Mouse (Mus musculus) hindbrain, embryonic 16.5 days (tissue): ENCODE results near the gene Fndc10. TPM values are rescaled to one million over a fixed set of nuclear protein-coding genes. Genes with fewer than 3 reads are reported as not detected.
"Not testable (repeated sequence)": the region's sequence is repeated elsewhere in the genome, so short reads cannot be mapped to it uniquely, and the experiment has no call there.

Experiments used
- ATAC-seq: fragments of 200-750 bp; cut with Nextera tagmentation; 2 replicates; pipeline ENCODE4 v1.8.0; 2017; ENCODE audit warnings: moderate TSS enrichment, moderate library complexity
- H3K27ac ChIP-seq: fragments of 300-500 bp; sonication (generic); 2 replicates; pipeline ENCODE4 v1.5.1; 2014; ENCODE audit warnings: low read depth, mild to moderate bottlenecking, control low read depth, low read length, moderate library complexity
- H3K27me3 ChIP-seq: fragments of 300-500 bp; sonication (generic); replicated peaks from 2 replicates; pipeline ENCODE4 v1.6.1; 2014; ENCODE audit warnings: low read length; ENCODE audit not compliant: control insufficient read depth, insufficient read depth
- H3K36me3 ChIP-seq: fragments of 300-500 bp; sonication (generic); 2 replicates; pipeline ENCODE4 v1.6.1; 2014; ENCODE audit warnings: mild to moderate bottlenecking, low read length, moderate library complexity, mixed read lengths; ENCODE audit not compliant: control insufficient read depth, insufficient read depth
- H3K4me1 ChIP-seq: fragments of 300-500 bp; sonication (generic); 2 replicates; pipeline ENCODE4 v1.6.1; 2014; ENCODE audit warnings: low read depth, low read length; ENCODE audit not compliant: control insufficient read depth, insufficient read depth
- H3K4me2 ChIP-seq: fragments of 300-500 bp; sonication (generic); 2 replicates; pipeline ENCODE4 v1.6.1; 2014; ENCODE audit warnings: mild to moderate bottlenecking, low read length, control low read depth, moderate library complexity
- H3K4me3 ChIP-seq: fragments of 300-500 bp; sonication (generic); 2 replicates; pipeline ENCODE4 v1.5.1; 2014; ENCODE audit warnings: mild to moderate bottlenecking, low read length, control low read depth, moderate library complexity
- H3K9ac ChIP-seq: fragments of 300-500 bp; sonication (generic); 2 replicates; pipeline ENCODE4 v1.6.1; 2014; ENCODE audit warnings: low read depth, mild to moderate bottlenecking, control low read depth, low read length, moderate library complexity
- H3K9me3 ChIP-seq: fragments of 300-500 bp; sonication (generic); 2 replicates; pipeline ENCODE4 v1.6.1; 2014; ENCODE audit warnings: mild to moderate bottlenecking, low read length, moderate library complexity; ENCODE audit not compliant: control insufficient read depth
- WGBS: fragments of 180-500 bp; shearing (Covaris S2); extraction: QIAGEN DNeasy Blood & Tissue Kit; methylation state at CpG from one replicate; pipeline ENCODE4 v1.1.7; 2014; 5-methylcytosine and 5-hydroxymethylcytosine counted together
- polyA plus RNA-seq: library from polyadenylated mRNA; unstranded; fragments of >200 nt; fragmentation: Nextera tagmentation; extraction: Ambion mirVana; gene quantifications from 2 replicates; pipeline ENCODE4 v1.2.1, GENCODE M21; 2015

The Fndc10 gene
- polyA plus RNA-seq, 1 experiment from 2014 or later = 15.5 TPM

DNA sequence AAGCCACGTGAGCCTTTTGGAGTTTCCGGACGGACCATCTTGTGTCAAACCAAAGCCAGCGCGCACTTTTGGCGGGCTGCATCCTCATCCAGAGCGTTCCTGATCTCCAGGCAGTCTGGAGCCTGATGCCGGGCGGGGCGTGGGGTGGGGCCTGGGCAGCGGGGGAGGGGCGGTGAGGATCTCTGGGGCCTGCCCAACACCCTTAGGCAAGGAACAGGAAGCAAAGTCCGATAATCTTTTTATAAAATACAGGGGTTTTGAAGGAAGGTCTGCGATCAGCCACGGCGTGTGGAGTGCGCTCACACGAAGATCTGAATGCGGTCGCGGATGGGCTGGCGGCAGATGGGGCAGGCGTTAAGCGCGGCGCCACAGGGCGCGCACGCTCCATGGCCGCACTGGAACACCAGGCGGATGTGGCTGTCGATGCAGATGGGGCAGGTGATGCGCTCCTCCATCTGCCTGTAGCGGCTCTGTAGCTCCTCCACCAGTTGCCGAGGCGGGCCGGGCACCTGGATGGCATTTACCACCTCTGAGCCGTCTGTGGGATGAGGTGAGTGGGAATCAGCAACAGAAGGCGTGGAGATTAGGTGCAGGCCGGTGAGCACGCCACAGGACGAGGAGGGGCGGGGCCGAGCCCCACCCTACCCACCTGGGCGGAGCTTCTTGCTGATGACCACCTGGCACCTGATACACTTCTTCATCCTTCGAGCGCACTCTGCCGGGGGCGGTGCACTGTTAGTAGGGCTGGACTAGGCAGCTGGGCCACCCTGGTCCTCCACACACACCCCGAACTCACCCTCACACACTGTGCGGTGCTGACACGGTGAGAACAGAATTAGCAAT, 39.5 kb upstream of the Fndc10 start:
- Histone ChIP-seq H3K27me3 (peaks cover 56% of the 10 kb centered on the region), H3K27ac (no peak overlapping the region), H3K4me1 (peaks cover 27% of the 10 kb centered on the region), H3K4me3 (peak overlapping the region; percentile 28), H3K9ac (peak overlapping the region; percentile 30), H3K9me3 (no peaks in the 10 kb centered on the region), H3K4me2 (peak overlapping the region; percentile 53), H3K36me3 (peaks cover 36% of the 10 kb centered on the region)
- 6% methylated on average over 52 of the region's 52 CpGs for WGBS
- ATAC-seq = peak; percentile 38

DNA sequence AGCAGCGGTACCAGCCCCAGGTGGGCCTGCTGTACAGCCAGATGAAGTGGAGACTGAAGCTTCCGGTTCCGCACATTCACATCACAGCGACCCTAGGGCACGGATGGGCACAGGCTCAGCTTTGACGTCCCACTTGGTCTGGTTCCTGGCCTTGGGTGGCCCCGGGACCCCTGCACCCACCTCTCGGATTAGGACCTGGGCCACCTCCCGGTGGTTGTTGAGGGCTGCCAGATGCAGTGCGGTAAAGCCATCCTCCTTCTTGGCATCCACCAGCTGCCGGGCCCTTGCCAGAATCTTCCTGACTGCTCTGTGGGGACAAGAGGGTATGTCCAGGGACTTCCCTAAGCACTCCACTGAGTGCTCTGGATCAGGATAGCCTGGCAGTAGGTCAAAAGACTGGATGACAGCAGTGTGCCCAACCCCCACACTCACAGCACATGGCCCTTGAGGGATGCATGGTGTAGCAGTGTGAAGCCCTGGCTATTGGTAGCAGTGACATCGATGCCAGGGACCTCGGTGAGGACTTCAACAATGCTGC, 37.9 kb upstream of the Fndc10 start:
- peaks cover 22% of the 10 kb centered on the region for H3K36me3 ChIP-seq
- no peak overlapping the region for H3K9ac ChIP-seq
- no peak overlapping the region for H3K27ac ChIP-seq
- no peak overlapping the region for H3K4me2 ChIP-seq
- ATAC-seq = no peak
- H3K9me3 ChIP-seq = no peaks in the 10 kb centered on the region
- 88% methylated on average over 13 of the region's 13 CpGs for WGBS
- peaks cover 44% of the 10 kb centered on the region for H3K27me3 ChIP-seq
- H3K4me1 ChIP-seq = peaks cover 27% of the 10 kb centered on the region
- H3K4me3 ChIP-seq = no peak overlapping the region

DNA sequence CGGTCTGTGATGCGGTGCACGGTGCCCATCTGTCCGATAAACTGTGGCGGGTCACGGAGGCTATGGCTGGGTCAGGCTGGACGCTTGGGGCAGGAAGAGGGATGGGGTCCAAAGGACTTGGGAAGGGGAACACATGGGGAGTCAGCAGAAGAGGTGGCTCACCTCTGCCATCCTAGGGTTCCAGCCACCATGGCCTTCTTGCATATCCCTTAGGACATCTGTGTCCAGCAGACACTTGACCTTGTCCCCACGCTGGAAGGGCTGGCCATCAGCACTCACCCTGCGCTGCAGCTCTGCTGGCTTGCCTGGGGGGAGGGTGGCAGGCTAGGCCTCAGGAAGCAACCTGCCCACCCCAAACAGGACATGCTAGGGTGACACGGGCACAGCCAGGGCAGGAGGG, 35.2 kb upstream of the Fndc10 start:
- Histone ChIP-seq H3K9me3 (no peaks in the 10 kb centered on the region), H3K4me2 (no peak overlapping the region), H3K27me3 (peaks cover 29% of the 10 kb centered on the region), H3K4me1 (peaks cover 11% of the 10 kb centered on the region), H3K4me3 (no peak overlapping the region), H3K36me3 (peaks cover 21% of the 10 kb centered on the region), H3K9ac (no peak overlapping the region), H3K27ac (no peak overlapping the region)
- no peak for ATAC-seq
- 88% methylated on average over 10 of the region's 10 CpGs for WGBS

GRCm38 (mm10) chr4:155660641-155661040, 33.5 kb upstream of the Fndc10 start:
- H3K9ac ChIP-seq = no peak overlapping the region
- no peak overlapping the region for H3K4me2 ChIP-seq
- no peak overlapping the region for H3K4me3 ChIP-seq
- H3K27ac ChIP-seq = no peak overlapping the region
- WGBS = 83% methylated on average over 12 of the region's 12 CpGs
- no peaks in the 10 kb centered on the region for H3K9me3 ChIP-seq
- H3K27me3 ChIP-seq = peaks cover 13% of the 10 kb centered on the region
- no peak for ATAC-seq
- no peaks in the 10 kb centered on the region for H3K4me1 ChIP-seq
- peaks cover 23% of the 10 kb centered on the region for H3K36me3 ChIP-seq

DNA sequence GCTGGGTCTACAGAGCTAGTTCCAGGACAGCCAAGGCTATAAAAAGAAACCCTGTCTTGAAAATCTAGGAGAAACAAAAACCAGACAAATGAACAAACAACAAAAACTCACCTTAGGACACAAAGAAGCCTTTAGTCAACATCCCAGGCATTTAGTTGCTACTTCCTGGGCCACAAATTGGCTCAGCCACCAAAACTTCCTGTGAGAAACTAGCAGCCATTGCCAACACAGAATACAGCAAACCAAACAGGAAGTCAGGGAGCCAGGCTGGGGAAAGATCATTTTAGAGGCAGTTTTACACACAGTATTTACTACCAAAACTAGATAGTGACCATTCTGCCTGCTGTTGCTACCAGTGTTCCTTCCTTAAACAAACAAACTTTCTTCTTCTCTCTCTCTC, 27.2 kb upstream of the Fndc10 start:
- no peaks in the 10 kb centered on the region for H3K27me3 ChIP-seq
- H3K4me2 ChIP-seq = no peak overlapping the region
- H3K4me1 ChIP-seq = peaks cover 6% of the 10 kb centered on the region
- no peak overlapping the region for H3K27ac ChIP-seq
- H3K4me3 ChIP-seq = no peak overlapping the region
- H3K36me3 ChIP-seq = peaks cover 6% of the 10 kb centered on the region; the same call in 1 of the 2 replicates
- H3K9me3 ChIP-seq = no peaks in the 10 kb centered on the region
- H3K9ac ChIP-seq = no peak overlapping the region
- no peak for ATAC-seq

GRCm38 (mm10) chr4:155668689-155669597, 25.2 kb upstream of the Fndc10 start, which contains the start of gene Mib2:
Gene Mib2 (minus strand): TSS chr4:155669198.
- Histone ChIP-seq H3K9me3 (no peaks in the 10 kb centered on the region), H3K4me2 (peak within 1 kb of the TSS; percentile 66), H3K27me3 (no peaks in the 10 kb centered on the region), H3K4me3 (peak within 1 kb of the TSS; percentile 92), H3K4me1 (peaks cover 6% of the 10 kb centered on the region), H3K36me3 (0 out of 2 replicates have a peak, but pooled peaks cover 4% of the 10 kb centered on the region), H3K9ac (peak within 1 kb of the TSS; percentile 89), H3K27ac (peak within 1 kb of the TSS; percentile 89)
- under 1% methylated on average over 73 of the region's 73 CpGs for WGBS
- ATAC-seq = peak; percentile 99

DNA sequence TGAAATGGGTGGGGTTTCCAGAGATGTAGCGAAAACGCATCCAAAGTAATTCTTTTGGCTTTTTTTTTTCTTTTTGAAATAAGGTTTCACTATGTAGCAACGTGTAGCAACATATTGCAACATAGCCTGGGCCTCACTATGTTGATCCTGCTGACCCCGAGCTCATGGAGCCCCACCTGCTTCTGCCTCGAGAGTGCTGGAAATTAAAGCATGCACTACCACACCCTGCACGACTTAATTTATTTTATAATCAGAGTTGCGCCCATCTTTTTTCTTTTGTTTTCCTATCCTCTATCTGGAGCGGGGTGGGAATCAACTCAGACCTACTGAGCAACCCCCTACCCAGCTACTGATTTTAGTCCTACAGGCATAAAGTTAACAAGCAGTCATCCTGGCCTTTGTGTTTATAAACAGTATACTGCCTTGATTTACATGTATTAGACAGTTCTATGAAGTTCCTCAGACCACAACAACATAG, 24.5 kb upstream of the Fndc10 start:
- ATAC-seq = peak; percentile 1; the same call in 1 of the 2 replicates

DNA sequence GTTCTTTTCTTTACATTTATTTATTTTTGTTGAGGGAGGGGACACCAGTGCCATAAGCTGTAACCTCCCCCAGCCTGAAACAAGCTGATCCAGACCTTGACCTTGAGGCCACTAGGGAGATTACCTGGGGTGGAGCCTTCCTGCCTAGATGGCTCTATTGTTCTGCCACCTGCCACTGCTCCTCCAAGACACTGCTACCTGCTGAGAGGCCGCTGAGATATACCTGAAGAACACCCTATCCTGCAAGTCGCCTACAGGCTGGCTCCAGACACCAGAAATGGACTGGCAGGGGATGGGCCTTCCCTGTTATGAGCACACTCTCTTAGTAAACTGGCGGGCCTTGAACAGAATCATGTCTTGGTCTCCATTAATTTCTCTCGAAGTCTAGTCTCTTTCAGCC, 23.9 kb upstream of the Fndc10 start:
- H3K4me3 ChIP-seq, H3K9ac ChIP-seq, H3K9me3 ChIP-seq, ATAC-seq, H3K4me2 ChIP-seq, H3K36me3 ChIP-seq, H3K27me3 ChIP-seq, H3K4me1 ChIP-seq, H3K27ac ChIP-seq: not testable (repeated sequence)
- 56% methylated on average over 4 of the region's 4 CpGs for WGBS

More for the DNA sequence above, 24.5 kb upstream of the Fndc10 start:
- peak overlapping the region; percentile 92 for H3K4me3 ChIP-seq
- 0 out of 2 replicates have a peak, but pooled peaks cover 2% of the 10 kb centered on the region for H3K27me3 ChIP-seq
- 0 out of 2 replicates have a peak, but pooled peaks cover 2% of the 10 kb centered on the region for H3K36me3 ChIP-seq
- 2% methylated on average over 8 of the region's 8 CpGs for WGBS
- peak overlapping the region; percentile 52 for H3K4me2 ChIP-seq
- peaks cover 6% of the 10 kb centered on the region for H3K4me1 ChIP-seq
- H3K27ac ChIP-seq = no peak overlapping the region; the same call in 1 of the 2 replicates
- H3K9me3 ChIP-seq = no peaks in the 10 kb centered on the region
- peak overlapping the region; percentile 2; the same call in 1 of the 2 replicates for H3K9ac ChIP-seq
